Mouse (Mus musculus) CH12.LX (cell line): ENCODE measurements around the gene Zbtb22. TPM values are rescaled to one million over a fixed set of nuclear protein-coding genes. Genes with fewer than 3 reads are reported as not detected.

ENCODE experiments used
- DNase-seq: peaks from one replicate; pipeline ENCODE4 v3.0.0-alpha.2; 2013; ENCODE audit errors: extremely low read depth
- H3K27ac ChIP-seq: 2 replicates; pipeline ENCODE4 v1.5.1; 2012; ENCODE audit warnings: low read depth, mild to moderate bottlenecking, control low read depth, moderate library complexity; ENCODE audit not compliant: insufficient read depth
- H3K27me3 ChIP-seq: replicated peaks from 2 replicates; pipeline ENCODE3; 2012; ENCODE audit warnings: inconsistent platforms
- H3K36me3 ChIP-seq, 2 experiments: replicated peaks in 1 of 2; 2 replicates each; pipeline versions ENCODE3 to v1.6.1; 2012; ENCODE audit warnings: inconsistent platforms in 1 of 2, low read length in 1 of 2, mild to moderate bottlenecking in 1 of 2, mixed read lengths in 1 of 2, moderate library complexity in 1 of 2; ENCODE audit not compliant: control insufficient read depth in 1 of 2, insufficient read depth in 1 of 2
- H3K4me1 ChIP-seq, 2 experiments: 2 replicates each; pipeline ENCODE4 v1.6.1; 2012; ENCODE audit warnings: inconsistent platforms in 1 of 2, moderate library complexity in 1 of 2; ENCODE audit not compliant: insufficient read depth in 2 of 2, control insufficient read depth in 1 of 2
- H3K4me2 ChIP-seq: 2 replicates; pipeline ENCODE4 v1.6.1; 2012; ENCODE audit warnings: low read depth, mild to moderate bottlenecking, control low read depth; ENCODE audit not compliant: poor library complexity, insufficient read depth, severe bottlenecking
- H3K4me3 ChIP-seq, 3 experiments: fragments of 150-350 bp in 1 of 3; sonication (generic) in 1 of 3; replicated peaks in 1 of 3; 2 replicates each; pipeline versions ENCODE3 to v1.5.1; 2011 to 2012; ENCODE audit warnings: low read depth in 2 of 3, low read length in 2 of 3, mild to moderate bottlenecking in 2 of 3, moderate library complexity in 2 of 3, control low read depth in 1 of 3, improper control_type of control experiment in 1 of 3, inconsistent platforms in 1 of 3, mixed read lengths in 1 of 3; ENCODE audit not compliant: poor library complexity in 1 of 3
- H3K79me2 ChIP-seq: replicated peaks from 2 replicates; pipeline ENCODE4 v1.6.1; 2012; ENCODE audit warnings: mild to moderate bottlenecking, moderate library complexity; ENCODE audit not compliant: control insufficient read depth, poor library complexity, insufficient read depth, severe bottlenecking; ENCODE audit errors: extremely low read depth
- H3K9ac ChIP-seq: 2 replicates; pipeline ENCODE4 v1.6.1; 2012; ENCODE audit warnings: low read depth, mild to moderate bottlenecking, control low read depth, moderate library complexity; ENCODE audit not compliant: insufficient read depth
- H3K9me3 ChIP-seq: replicated peaks from 2 replicates; pipeline ENCODE3; 2012; ENCODE audit warnings: low read length, inconsistent platforms, mixed read lengths
- BHLHE40 ChIP-seq: IDR thresholded peaks from 2 replicates; pipeline ENCODE4 v1.6.1; 2011; ENCODE audit warnings: mild to moderate bottlenecking, low read depth, low read length, improper control_type of control experiment
- CHD1 ChIP-seq: IDR thresholded peaks from 2 replicates; pipeline ENCODE4 v1.6.1; 2012; ENCODE audit warnings: low read depth, low read length, improper control_type of control experiment, inconsistent platforms
- CTCF ChIP-seq, 2 experiments: IDR thresholded peaks in 1 of 2; conservative IDR thresholded peaks in 1 of 2; 2 replicates each; pipeline ENCODE4 v1.5.1; 2011 to 2012; ENCODE audit warnings: low read depth in 2 of 2, low read length in 2 of 2, improper control_type of control experiment in 1 of 2, inconsistent platforms in 1 of 2, mild to moderate bottlenecking in 1 of 2, moderate library complexity in 1 of 2
- ELF1 ChIP-seq: IDR thresholded peaks from 2 replicates; pipeline ENCODE4 v1.6.1; 2014; ENCODE audit warnings: low read depth, mild to moderate bottlenecking, inconsistent platforms, low read length, improper control_type of control experiment
- EP300 ChIP-seq: IDR thresholded peaks from 2 replicates; pipeline ENCODE4 v1.6.1; 2011; ENCODE audit warnings: low read length, improper control_type of control experiment
- GABPA ChIP-seq: IDR thresholded peaks from 2 replicates; pipeline ENCODE4 v1.6.1; 2012; ENCODE audit warnings: low read depth, low read length, improper control_type of control experiment, inconsistent platforms; ENCODE audit not compliant: insufficient replicate concordance
- HCFC1 ChIP-seq: IDR thresholded peaks from 2 replicates; pipeline ENCODE4 v1.6.1; 2012; ENCODE audit warnings: low read depth, mild to moderate bottlenecking, inconsistent platforms, low read length, improper control_type of control experiment
- IRF4 ChIP-seq: IDR thresholded peaks from 2 replicates; pipeline ENCODE4 v1.6.1; 2014; ENCODE audit warnings: low read depth, mild to moderate bottlenecking, inconsistent platforms, low read length, improper control_type of control experiment
- KAT2A ChIP-seq: IDR thresholded peaks from 2 replicates; pipeline ENCODE4 v1.6.1; 2012; ENCODE audit warnings: low read length, improper control_type of control experiment, inconsistent platforms; ENCODE audit not compliant: insufficient replicate concordance
- MAX ChIP-seq: IDR thresholded peaks from 2 replicates; pipeline ENCODE4 v1.6.1; 2011; ENCODE audit warnings: low read length, improper control_type of control experiment
- MAZ ChIP-seq: IDR thresholded peaks from 2 replicates; pipeline ENCODE4 v1.6.1; 2012; ENCODE audit warnings: low read depth, mild to moderate bottlenecking, inconsistent platforms, low read length, improper control_type of control experiment, moderate library complexity
- MXI1 ChIP-seq: IDR thresholded peaks from 2 replicates; pipeline ENCODE4 v1.6.1; 2011; ENCODE audit warnings: mild to moderate bottlenecking, low read depth, low read length, improper control_type of control experiment
- MYC ChIP-seq: IDR thresholded peaks from 2 replicates; pipeline ENCODE4 v1.6.1; 2011; ENCODE audit warnings: low read depth, mild to moderate bottlenecking, improper control_type of control experiment, low read length
- NELFE ChIP-seq: IDR thresholded peaks from 2 replicates; pipeline ENCODE4 v1.6.1; 2011; ENCODE audit warnings: low read depth, low read length, improper control_type of control experiment
- NRF1 ChIP-seq: IDR thresholded peaks from 2 replicates; pipeline ENCODE4 v1.6.1; 2014; ENCODE audit warnings: low read depth, mild to moderate bottlenecking, inconsistent platforms, low read length, improper control_type of control experiment, moderate library complexity
- PAX5 ChIP-seq: IDR thresholded peaks from 2 replicates; pipeline ENCODE4 v1.6.1; 2012; ENCODE audit warnings: low read length, inconsistent platforms, mixed read lengths
- POLR2A ChIP-seq: IDR thresholded peaks from 2 replicates; pipeline ENCODE4 v1.6.1; 2011; ENCODE audit warnings: low read depth, mild to moderate bottlenecking, improper control_type of control experiment, low read length
- POLR2AphosphoS2 ChIP-seq: IDR thresholded peaks from 2 replicates; pipeline ENCODE4 v1.6.1; 2011; ENCODE audit warnings: low read depth, low read length, improper control_type of control experiment
- SIN3A ChIP-seq: IDR thresholded peaks from 2 replicates; pipeline ENCODE4 v1.6.1; 2012; ENCODE audit warnings: low read length, improper control_type of control experiment, inconsistent platforms
- TBP ChIP-seq: conservative IDR thresholded peaks from 2 replicates; pipeline ENCODE4 v1.6.1; 2011; ENCODE audit warnings: low read depth, low read length, improper control_type of control experiment
- TCF12 ChIP-seq: IDR thresholded peaks from 2 replicates; pipeline ENCODE4 v1.6.1; 2014; ENCODE audit warnings: low read depth, mild to moderate bottlenecking, inconsistent platforms, low read length, improper control_type of control experiment
- UBTF ChIP-seq: IDR thresholded peaks from 2 replicates; pipeline ENCODE4 v1.6.1; 2012; ENCODE audit warnings: low read depth, mild to moderate bottlenecking, inconsistent platforms, low read length, improper control_type of control experiment, moderate library complexity
- ZC3H11A ChIP-seq: IDR thresholded peaks from 2 replicates; pipeline ENCODE4 v1.6.1; 2012; ENCODE audit warnings: low read depth, mild to moderate bottlenecking, inconsistent platforms, low read length, improper control_type of control experiment
- ZMIZ1 ChIP-seq: IDR thresholded peaks from 2 replicates; pipeline ENCODE4 v1.6.1; 2012; ENCODE audit warnings: low read depth, mild to moderate bottlenecking, inconsistent platforms, low read length, improper control_type of control experiment
- dilution Hi-C: fragments of 300-500 bp; cut with MboI; formaldehyde crosslinking; loops from 2 replicates; pipeline ENCODE4 v1.14.3; 2020; ENCODE audit warnings: low sequenced_read_pairs; ENCODE audit not compliant: extremely low pct_unique_long_range_greater_than_20kb, extremely low pct_ligation_motif_present
- in situ Hi-C: fragments of 300-500 bp; cut with MboI; formaldehyde crosslinking; loops from 3 replicates; pipeline ENCODE4 v1.14.3; 2019; ENCODE audit warnings: low sequenced_read_pairs, low pct_ligation_motif_present, low pct_unique_long_range_greater_than_20kb, mixed read lengths
- polyA plus RNA-seq: library from polyadenylated mRNA; unstranded; fragments of >175 nt; gene quantifications from 2 replicates; pipeline ENCODE4 v1.2.1, GENCODE M21; 2012; ENCODE audit warnings: low read depth; ENCODE audit not compliant: insufficient read length
- total RNA-seq, 2 experiments: library from RNA; depleted of rRNA; stranded (reverse); fragments of 300-350 nt in 1 of 2; fragments of >200 nt in 1 of 2; gene quantifications; 2 replicates each; pipeline ENCODE4 v1.2.3; 2012 to 2014

Gene Zbtb22
- total and polyA plus RNA-seq, 3 experiments: 11.7 to 23.5 (median 20.3) TPM

DNA sequence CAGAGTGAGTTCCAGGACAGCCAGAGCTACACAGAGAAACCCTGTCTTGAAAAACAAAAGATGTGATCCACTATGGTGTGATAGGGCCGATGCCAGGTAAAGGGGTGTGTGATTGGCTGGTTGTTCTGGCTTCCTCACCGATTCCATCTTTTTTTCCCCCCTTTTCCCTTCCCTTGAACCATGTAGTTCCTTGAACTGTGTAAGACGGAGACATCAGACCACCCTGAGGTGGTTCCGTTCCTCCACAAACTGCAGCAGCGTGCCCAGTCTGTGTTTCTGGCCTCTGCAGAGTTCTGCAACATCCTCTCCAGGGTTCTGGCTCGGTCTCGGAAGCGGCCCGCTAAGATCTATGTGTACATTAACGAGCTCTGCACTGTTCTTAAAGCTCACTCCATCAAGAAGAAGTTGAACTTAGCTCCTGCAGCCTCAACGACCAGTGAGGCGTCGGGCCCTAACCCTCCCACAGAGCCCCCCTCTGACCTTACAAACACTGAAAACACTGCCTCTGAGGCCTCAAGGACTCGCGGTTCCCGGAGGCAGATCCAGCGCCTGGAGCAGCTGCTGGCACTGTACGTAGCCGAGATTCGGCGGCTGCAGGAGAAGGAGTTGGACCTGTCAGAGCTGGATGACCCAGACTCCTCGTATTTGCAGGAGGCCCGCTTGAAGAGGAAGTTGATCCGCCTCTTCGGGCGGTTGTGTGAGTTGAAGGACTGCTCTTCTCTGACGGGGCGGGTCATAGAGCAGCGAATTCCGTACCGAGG lies 4.5 kb upstream of the Zbtb22 start:
- Histone ChIP-seq H3K27ac (no peak overlapping the region), H3K4me2 (no peak overlapping the region)

DNA sequence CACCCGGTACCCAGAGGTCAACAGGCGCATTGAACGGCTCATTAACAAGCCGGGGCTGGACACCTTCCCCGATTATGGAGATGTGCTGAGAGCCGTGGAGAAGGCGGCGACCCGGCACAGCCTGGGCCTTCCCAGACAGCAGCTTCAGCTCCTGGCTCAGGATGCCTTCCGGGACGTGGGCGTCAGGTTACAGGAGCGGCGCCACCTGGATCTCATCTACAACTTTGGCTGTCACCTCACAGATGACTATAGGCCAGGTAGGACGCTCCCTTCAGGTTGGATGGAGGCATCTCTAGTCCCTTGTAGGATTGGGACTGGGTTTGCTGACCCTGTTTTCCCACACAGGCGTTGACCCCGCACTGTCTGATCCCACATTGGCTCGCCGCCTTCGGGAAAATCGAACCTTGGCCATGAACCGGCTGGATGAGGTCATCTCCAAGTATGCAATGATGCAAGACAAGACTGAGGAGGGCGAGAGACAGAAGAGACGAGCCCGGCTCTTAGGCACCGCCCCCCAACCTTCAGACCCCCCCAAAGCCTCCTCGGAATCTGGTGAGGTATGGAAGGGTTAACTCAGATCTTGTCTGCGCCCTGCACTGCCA lies 3.8 kb upstream of the Zbtb22 start:
- H3K4me1 ChIP-seq: peaks cover 7 to 40% of the 10 kb centered on the region in 2 experiments
- peaks cover 2% of the 10 kb centered on the region for H3K9me3 ChIP-seq
- in situ Hi-C loops: no loop called here
- H3K4me2 ChIP-seq: no peak overlapping the region
- H3K27ac ChIP-seq: no peak overlapping the region
- H3K4me3 ChIP-seq: no peak overlapping the region
- H3K27me3 ChIP-seq: no peaks in the 10 kb centered on the region
- dilution Hi-C loops: no loop called here
- H3K9ac ChIP-seq: no peak overlapping the region
- no peak for DNase-seq
- H3K79me2 ChIP-seq: peaks cover 12% of the 10 kb centered on the region; the same call in 1 of the 2 replicates
- peaks cover 42 to 45% of the 10 kb centered on the region in 2 experiments for H3K36me3 ChIP-seq
- TF ChIP-seq CTCF (conservative IDR thresholded peaks at IDR 0.05 in 1 of 2, IDR thresholded peaks at IDR 0.05 in 1 of 2; ENCODE audit: low read depth in 2 of 2, low read length in 2 of 2) (no peak), CHD1 (no peak), SIN3A (no peak), UBTF (no peak), BHLHE40 (no peak), NELFE (no peak), TCF12 (no peak), IRF4 (no peak), EP300 (no peak), ZMIZ1 (no peak), POLR2AphosphoS2 (no peak)

More for the DNA sequence above, 4.5 kb upstream of the Zbtb22 start:
- TF ChIP-seq KAT2A (no peak), CHD1 (no peak), MAX (no peak), POLR2A (no peak), ELF1 (no peak), MAZ (no peak), MXI1 (no peak), MYC (no peak), TCF12 (no peak), NELFE (no peak), IRF4 (no peak), ZC3H11A (no peak), HCFC1 (no peak), GABPA (no peak), POLR2AphosphoS2 (no peak), PAX5 (no peak), NRF1 (no peak), TBP (no peak), UBTF (no peak)
- TF ChIP-seq, all 38 proteins: peak for 0
- Histone ChIP-seq H3K4me1 (peaks cover 5 to 37% of the 10 kb centered on the region in 2 experiments; a peak in 3 of 4 replicates), H3K4me3 (no peak overlapping the region), H3K9me3 (no peaks in the 10 kb centered on the region), H3K79me2 (peaks cover 12% of the 10 kb centered on the region; the same call in 1 of the 2 replicates), H3K9ac (no peak overlapping the region), H3K27me3 (no peaks in the 10 kb centered on the region), H3K36me3 (peaks cover 40 to 42% of the 10 kb centered on the region in 2 experiments)
- no peak for DNase-seq
- dilution Hi-C loops: no loop called here
- in situ Hi-C loops: no loop called here
